Mouse (Mus musculus): ENCODE results near the gene Serpinb2.

- no peak for TF ChIP-seq CTCF (IDR thresholded peaks at IDR 0.05; ENCODE audit: control insufficient read depth, insufficient read depth, low read length)
- no peak for TF ChIP-seq POLR2A (IDR thresholded peaks at IDR 0.05; ENCODE audit: borderline replicate concordance, control insufficient read depth, low read depth, low read length)
Observed at GRCm38 (mm10) chr1:107511252-107511651, at the start of gene Serpinb2.

All from bone marrow, adult 2 months (tissue).